Mouse (Mus musculus): ENCODE results near the gene Zdhhc7. TPM values are rescaled to one million over a fixed set of nuclear protein-coding genes. Genes with fewer than 3 reads are reported as not detected.

The Zdhhc7 gene
- polyA plus RNA-seq, 1 experiment from 2014 or later = 10.8 TPM

- H3K9ac ChIP-seq (replicated peaks) = no peak overlapping the region
- H3K36me3 ChIP-seq (replicated peaks; ENCODE audit: insufficient read depth, low read length) = no peaks in the 10 kb centered on the region
- H3K4me1 ChIP-seq (ENCODE audit: insufficient read depth) = no peaks in the 10 kb centered on the region
- H3K4me3 ChIP-seq (ENCODE audit: low read depth, low read length) = no peak overlapping the region
- ATAC-seq = no peak
- H3K27me3 ChIP-seq (ENCODE audit: insufficient read depth, low read length) = no peaks in the 10 kb centered on the region
- no peak overlapping the region for H3K27ac ChIP-seq (ENCODE audit: low read depth)
- H3K9me3 ChIP-seq (ENCODE audit: low read length) = no peaks in the 10 kb centered on the region
- TF ChIP-seq EP300 (IDR thresholded peaks at IDR 0.05; ENCODE audit: low read depth) (no peak), CTCF (IDR thresholded peaks at IDR 0.05; ENCODE audit: low read depth) (no peak)
- DNase-seq = no peak
- WGBS (ENCODE audit: insufficient replicate concordance) = 78% methylated on average over 9 of the region's 9 CpGs
- H3K4me2 ChIP-seq (ENCODE audit: low read depth, low read length) = no peak overlapping the region
Observed at GRCm38 (mm10) chr8:120072259-120072658, 29.0 kb downstream of the Zdhhc7 start.

GRCm38 (mm10) chr8:120071684-120072083 lies 29.6 kb downstream of the Zdhhc7 start:
- Histone ChIP-seq H3K27me3 (ENCODE audit: insufficient read depth, low read length) (no peaks in the 10 kb centered on the region), H3K4me2 (ENCODE audit: low read depth, low read length) (no peak overlapping the region), H3K9me3 (ENCODE audit: low read length) (no peaks in the 10 kb centered on the region), H3K27ac (ENCODE audit: low read depth) (no peak overlapping the region), H3K36me3 (replicated peaks; ENCODE audit: insufficient read depth, low read length) (no peaks in the 10 kb centered on the region), H3K9ac (replicated peaks) (no peak overlapping the region), H3K4me3 (ENCODE audit: low read depth, low read length) (no peak overlapping the region), H3K4me1 (ENCODE audit: insufficient read depth) (no peaks in the 10 kb centered on the region)
- DNase-seq (peak; percentile 85), ATAC-seq (peak; percentile 67; the same call in 1 of the 2 replicates)
- TF ChIP-seq EP300 (IDR thresholded peaks at IDR 0.05; ENCODE audit: low read depth) = no peak
- peak; percentile 98 for TF ChIP-seq CTCF (IDR thresholded peaks at IDR 0.05; ENCODE audit: low read depth)
- WGBS (ENCODE audit: insufficient replicate concordance) = 34% methylated on average over 4 of the region's 4 CpGs

DNA sequence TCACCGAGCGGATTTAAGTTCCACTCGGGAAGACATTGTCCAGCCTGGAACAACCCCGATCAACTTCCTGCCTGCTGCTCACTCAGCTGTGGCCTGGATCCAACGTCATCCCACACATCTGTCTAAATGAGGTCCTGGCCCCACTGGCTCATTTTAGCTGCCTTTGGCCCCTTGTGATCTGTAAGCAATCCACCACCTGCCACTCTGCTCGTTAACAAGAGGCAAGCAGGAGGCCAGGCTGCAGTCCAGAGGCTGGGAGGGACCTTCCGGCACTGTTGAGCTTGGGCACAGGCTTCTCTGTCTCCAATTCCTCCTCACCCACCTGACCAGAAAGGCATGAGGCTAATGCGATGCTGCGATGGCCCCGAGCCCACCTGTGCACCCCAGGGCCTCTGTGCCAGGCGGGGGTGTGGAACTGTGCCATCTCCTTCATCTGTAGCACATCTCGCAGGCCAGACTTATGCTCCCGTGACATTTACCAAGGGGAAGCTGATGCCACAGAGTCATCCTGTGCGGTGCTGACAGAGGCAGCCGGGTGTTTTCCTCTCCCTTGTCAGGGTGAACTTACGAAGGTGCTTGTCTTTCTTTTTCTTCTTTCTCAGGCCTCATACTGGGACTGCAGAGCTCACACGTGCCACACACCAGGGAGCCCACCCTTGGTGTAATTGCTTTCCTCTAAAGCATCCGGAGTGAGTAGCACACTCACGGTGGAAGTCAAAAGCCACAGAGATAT lies 33.2 kb downstream of the Zdhhc7 start:
- Histone ChIP-seq H3K27ac (ENCODE audit: low read depth) (no peak overlapping the region), H3K9me3 (ENCODE audit: low read length) (no peaks in the 10 kb centered on the region), H3K4me3 (ENCODE audit: low read depth, low read length) (no peak overlapping the region), H3K9ac (replicated peaks) (no peak overlapping the region), H3K4me2 (ENCODE audit: low read depth, low read length) (no peak overlapping the region), H3K27me3 (ENCODE audit: insufficient read depth, low read length) (no peaks in the 10 kb centered on the region), H3K4me1 (ENCODE audit: insufficient read depth) (no peaks in the 10 kb centered on the region), H3K36me3 (replicated peaks; ENCODE audit: insufficient read depth, low read length) (no peaks in the 10 kb centered on the region)
- WGBS (ENCODE audit: insufficient replicate concordance) = 61% methylated on average over 19 of the region's 19 CpGs
- DNase-seq (no peak), ATAC-seq (no peak)
- TF ChIP-seq EP300 (IDR thresholded peaks at IDR 0.05; ENCODE audit: low read depth) (no peak), CTCF (IDR thresholded peaks at IDR 0.05; ENCODE audit: low read depth) (no peak)

DNA sequence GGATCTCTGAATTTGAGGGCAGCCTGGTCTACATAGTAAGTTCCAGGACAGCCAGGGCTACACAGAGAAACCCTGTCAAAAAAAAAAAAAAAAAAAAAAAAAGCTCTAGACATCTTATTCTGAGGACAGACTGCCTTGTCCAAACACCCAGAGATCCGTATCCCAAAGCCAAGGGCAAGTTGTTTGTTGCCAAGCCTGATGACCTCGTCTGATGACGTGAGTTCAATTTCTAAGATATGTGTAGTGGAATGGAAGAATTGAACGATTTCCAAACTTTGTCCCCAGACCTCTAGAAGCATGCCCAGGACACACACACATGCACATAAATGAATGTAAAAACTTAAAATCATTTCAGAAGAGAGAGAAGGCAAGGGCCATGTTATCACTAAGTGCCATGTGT lies 35.1 kb downstream of the Zdhhc7 start:
- Histone ChIP-seq H3K4me2 (ENCODE audit: low read depth, low read length) (no peak overlapping the region), H3K4me3 (ENCODE audit: low read depth, low read length) (no peak overlapping the region), H3K27ac (ENCODE audit: low read depth) (no peak overlapping the region), H3K27me3 (ENCODE audit: insufficient read depth, low read length) (no peaks in the 10 kb centered on the region), H3K9me3 (ENCODE audit: low read length) (no peaks in the 10 kb centered on the region), H3K4me1 (ENCODE audit: insufficient read depth) (no peaks in the 10 kb centered on the region), H3K9ac (replicated peaks) (no peak overlapping the region), H3K36me3 (replicated peaks; ENCODE audit: insufficient read depth, low read length) (no peaks in the 10 kb centered on the region)
- ATAC-seq = no peak
- TF ChIP-seq EP300 (IDR thresholded peaks at IDR 0.05; ENCODE audit: low read depth) = no peak
- no peak for TF ChIP-seq CTCF (IDR thresholded peaks at IDR 0.05; ENCODE audit: low read depth)
- no peak for DNase-seq
- 74% methylated on average over 4 of the region's 4 CpGs for WGBS (ENCODE audit: insufficient replicate concordance)

DNA sequence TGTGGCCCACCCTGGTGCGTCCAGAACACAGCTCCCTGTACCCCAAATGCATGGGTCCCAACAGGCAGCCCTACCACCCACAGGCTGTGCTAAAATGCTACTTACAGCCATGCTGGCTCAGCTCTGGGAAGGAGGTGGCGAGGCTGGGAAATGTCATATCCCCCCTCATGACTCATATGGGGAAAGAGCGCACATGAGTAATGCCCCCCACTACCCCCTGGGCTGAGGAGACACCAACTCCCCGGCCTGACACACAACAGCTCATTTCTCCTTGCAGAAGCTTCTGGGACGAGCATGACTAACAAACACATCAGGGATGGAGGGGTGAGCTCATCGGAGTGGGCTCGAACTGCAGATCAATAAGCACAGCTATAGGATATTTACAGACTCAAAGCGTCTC lies 35.7 kb downstream of the Zdhhc7 start:
- H3K9ac ChIP-seq (replicated peaks) = no peak overlapping the region
- TF ChIP-seq EP300 (IDR thresholded peaks at IDR 0.05; ENCODE audit: low read depth) = no peak
- no peak for TF ChIP-seq CTCF (IDR thresholded peaks at IDR 0.05; ENCODE audit: low read depth)
- no peak overlapping the region for H3K4me3 ChIP-seq (ENCODE audit: low read depth, low read length)
- no peaks in the 10 kb centered on the region for H3K9me3 ChIP-seq (ENCODE audit: low read length)
- WGBS (ENCODE audit: insufficient replicate concordance) = 81% methylated on average over 8 of the region's 8 CpGs
- no peak overlapping the region for H3K27ac ChIP-seq (ENCODE audit: low read depth)
- H3K27me3 ChIP-seq (ENCODE audit: insufficient read depth, low read length) = no peaks in the 10 kb centered on the region
- H3K4me1 ChIP-seq (ENCODE audit: insufficient read depth) = no peaks in the 10 kb centered on the region
- H3K4me2 ChIP-seq (ENCODE audit: low read depth, low read length) = no peak overlapping the region
- no peaks in the 10 kb centered on the region for H3K36me3 ChIP-seq (replicated peaks; ENCODE audit: insufficient read depth, low read length)
- ATAC-seq (no peak), DNase-seq (no peak)

DNA sequence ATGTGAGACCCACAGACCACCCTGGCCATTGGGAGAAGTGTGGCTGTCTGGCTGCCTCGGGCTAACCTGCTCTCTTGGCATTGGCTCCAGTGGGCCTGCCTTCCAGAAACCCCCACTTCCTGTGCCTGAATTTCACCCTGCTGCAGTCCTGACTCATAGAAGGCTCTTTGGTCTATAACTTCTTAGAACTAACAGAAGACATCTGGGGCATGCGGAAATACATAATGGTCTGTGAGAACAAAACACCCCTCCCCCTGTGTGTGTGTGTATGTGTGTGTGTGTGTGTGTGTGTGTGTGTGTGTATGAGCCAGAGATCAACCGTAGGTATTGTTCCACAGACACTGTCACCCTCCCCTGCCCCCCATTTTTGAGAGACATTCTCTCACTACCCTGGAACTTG lies 38.0 kb downstream of the Zdhhc7 start:
- 68% methylated on average over 3 of the region's 3 CpGs for WGBS (ENCODE audit: insufficient replicate concordance)
- H3K4me1 ChIP-seq (ENCODE audit: insufficient read depth) = no peaks in the 10 kb centered on the region
- H3K27ac ChIP-seq (ENCODE audit: low read depth) = no peak overlapping the region
- H3K36me3 ChIP-seq (replicated peaks; ENCODE audit: insufficient read depth, low read length) = no peaks in the 10 kb centered on the region
- TF ChIP-seq CTCF (IDR thresholded peaks at IDR 0.05; ENCODE audit: low read depth) = no peak
- no peak for TF ChIP-seq EP300 (IDR thresholded peaks at IDR 0.05; ENCODE audit: low read depth)
- no peak overlapping the region for H3K9ac ChIP-seq (replicated peaks)
- H3K9me3 ChIP-seq (ENCODE audit: low read length) = no peaks in the 10 kb centered on the region
- no peak for DNase-seq
- ATAC-seq = no peak
- no peaks in the 10 kb centered on the region for H3K27me3 ChIP-seq (ENCODE audit: insufficient read depth, low read length)
- no peak overlapping the region for H3K4me3 ChIP-seq (ENCODE audit: low read depth, low read length)
- no peak overlapping the region for H3K4me2 ChIP-seq (ENCODE audit: low read depth, low read length)

All from liver, postnatal 0 days (tissue).